ENCODE assay signal across 8 mouse cellular contexts in genomic region chr5:115273549-115274135, GRCm38 (mm10). TPM values are rescaled to one million over a fixed set of nuclear protein-coding genes. Genes with fewer than 3 reads are reported as not detected.
A peak's percentile ranks its signal among the peaks of the same experiment; 100 is the strongest.
DNase-seq lines count a peak whose midpoint lies in the region; ATAC-seq and TF ChIP-seq lines count a peak whose summit lies in the region.

No protein-coding gene starts in this region.

- intact Hi-C loops in left cerebral cortex, adult 2 months (cut with DNase I) = no loop called here

- peak overlapping the region; percentile 87 for H3K4me2 ChIP-seq in forebrain, embryonic 14.5 days (ENCODE audit: low read length)
- peak overlapping the region; percentile 80 for H3K4me2 ChIP-seq in liver, embryonic 15.5 days

- WGBS in forebrain, embryonic 14.5 days = 63% methylated on average over 6 of the region's 6 CpGs
- WGBS in liver, embryonic 15.5 days (ENCODE audit: insufficient replicate concordance) = 64% methylated on average over 6 of the region's 6 CpGs

- peak; percentile 63 for DNase-seq in A20 (ENCODE audit: low read depth, low spot score)
- DNase-seq in forebrain, embryonic 14.5 days (ENCODE audit: low spot score) = peak; percentile 7
- no peak for DNase-seq in B cell, adult 2 months
- no peak for DNase-seq in cerebellum, adult 9-11 months
- DNase-seq in left cerebral cortex, adult 2 months (ENCODE audit: extremely low spot score in 1 of 2, low spot score in 2 of 2) = no peak

- H3K27ac ChIP-seq in forebrain, embryonic 14.5 days (ENCODE audit: low read depth, low read length) = peak overlapping the region; percentile 84
- H3K27ac ChIP-seq in liver, embryonic 15.5 days (replicated peaks) = peak overlapping the region; percentile 100
- H3K27ac ChIP-seq in left cerebral cortex, adult 2 months = no peak overlapping the region

- ATAC-seq in erythroblast, adult 5-6 weeks (replicated peaks; ENCODE audit: low FRiP score, poor library complexity, severe bottlenecking) = no peak
- ATAC-seq in forebrain, embryonic 14.5 days = no peak
- ATAC-seq in liver, embryonic 15.5 days (ENCODE audit: insufficient read depth) = no peak

- peaks cover 4% of the 10 kb centered on the region for H3K9me3 ChIP-seq in erythroblast, embryonic 14.5 days (ENCODE audit: control insufficient read depth, low read length)
- no peaks in the 10 kb centered on the region for H3K9me3 ChIP-seq in forebrain, embryonic 14.5 days (replicated peaks; ENCODE audit: control insufficient read depth, low read length)
- H3K9me3 ChIP-seq in liver, embryonic 15.5 days (replicated peaks) = 0 out of 2 replicates have a peak, but pooled peaks cover 2% of the 10 kb centered on the region

- peak overlapping the region; percentile 65 for H3K9ac ChIP-seq in forebrain, embryonic 14.5 days (ENCODE audit: low read length)
- H3K9ac ChIP-seq in liver, embryonic 15.5 days = 0 out of 2 replicates have a peak overlapping the region, but pooled peaks have one; percentile 98

- no peak for TF ChIP-seq CTCF in left cerebral cortex, adult 2 months (IDR thresholded peaks at IDR 0.05)

- H3K27me3 ChIP-seq in erythroblast, embryonic 14.5 days (ENCODE audit: control insufficient read depth) = no peaks in the 10 kb centered on the region
- H3K27me3 ChIP-seq in forebrain, embryonic 14.5 days (replicated peaks; ENCODE audit: control insufficient read depth, insufficient read depth, low read length) = no peaks in the 10 kb centered on the region
- no peaks in the 10 kb centered on the region for H3K27me3 ChIP-seq in liver, embryonic 15.5 days

- peak overlapping the region; percentile 99 for H3K4me3 ChIP-seq in erythroblast, embryonic 14.5 days (replicated peaks)
- H3K4me3 ChIP-seq in forebrain, embryonic 14.5 days (ENCODE audit: low read depth, low read length) = 0 out of 2 replicates have a peak overlapping the region, but pooled peaks have one; percentile 100
- H3K4me3 ChIP-seq in liver, embryonic 15.5 days (replicated peaks) = peak overlapping the region; percentile 99; the same call in 1 of the 2 replicates
- no peak overlapping the region for H3K4me3 ChIP-seq in left cerebral cortex, adult 2 months

- peaks cover 37% of the 10 kb centered on the region for H3K36me3 ChIP-seq in erythroblast, embryonic 14.5 days (ENCODE audit: control insufficient read depth)
- H3K36me3 ChIP-seq in forebrain, embryonic 14.5 days (ENCODE audit: control insufficient read depth, insufficient read depth, low read length) = peaks cover 13% of the 10 kb centered on the region; the same call in 1 of the 2 replicates
- peaks cover 23% of the 10 kb centered on the region for H3K36me3 ChIP-seq in liver, embryonic 15.5 days (replicated peaks)

- H3K4me1 ChIP-seq in erythroblast, embryonic 14.5 days (ENCODE audit: control insufficient read depth) = peaks cover 61% of the 10 kb centered on the region
- H3K4me1 ChIP-seq in forebrain, embryonic 14.5 days (ENCODE audit: control insufficient read depth, insufficient read depth, low read length) = peaks cover 27% of the 10 kb centered on the region
- H3K4me1 ChIP-seq in liver, embryonic 15.5 days (replicated peaks) = peaks cover 50% of the 10 kb centered on the region

RNA-seq across cellular contexts. Expression of gene Rnf10, which starts 0.9 kb away (rescaled TPM):
- 97.3 and 107 TPM in 2 replicates for polyA plus RNA-seq in erythroblast, embryonic 14.5 days (2012)
- total RNA-seq in erythroblast, adult 5-6 weeks (2015; ENCODE audit: low replicate concordance) = 505 and 538 TPM in 2 replicates
- total RNA-seq in erythroblast, adult 5-6 weeks (2017; ENCODE audit: low replicate concordance) = 1,329 and 1,906 TPM in 2 replicates
- 64.3 and 75.2 TPM in 2 replicates for polyA plus RNA-seq in forebrain, embryonic 14.5 days (2014; fragmentation: Nextera tagmentation; extraction: Ambion mirVana)
- 146 and 173 TPM in 2 replicates for polyA plus RNA-seq in liver, embryonic 15.5 days (2015; fragmentation: Nextera tagmentation; extraction: Ambion mirVana)
- total RNA-seq in left cerebral cortex, adult 2 months (2021) = 100 to 1,000 TPM; 253 to 265 TPM

RNA-seq across cellular contexts. Expression of gene Coq5, which starts 5.8 kb away (rescaled TPM):
- polyA plus RNA-seq in erythroblast, embryonic 14.5 days (2012) = 1.6 and 1.9 TPM in 2 replicates
- total RNA-seq in erythroblast, adult 5-6 weeks (2015; ENCODE audit: low replicate concordance) = 1.7 and 2.5 TPM in 2 replicates
- total RNA-seq in erythroblast, adult 5-6 weeks (2017; ENCODE audit: low replicate concordance) = 8.3 and 12.3 TPM in 2 replicates
- polyA plus RNA-seq in forebrain, embryonic 14.5 days (2014; fragmentation: Nextera tagmentation; extraction: Ambion mirVana) = 55.1 and 60.9 TPM in 2 replicates
- polyA plus RNA-seq in liver, embryonic 15.5 days (2015; fragmentation: Nextera tagmentation; extraction: Ambion mirVana) = 27.5 and 28.4 TPM in 2 replicates
- total RNA-seq in left cerebral cortex, adult 2 months (2021) = 10 to 100 TPM; 39.9 to 41.9 TPM

RNA-seq across cellular contexts. Expression of gene Dynll1, which starts 27.2 kb away (rescaled TPM):
- polyA plus RNA-seq in erythroblast, embryonic 14.5 days (2012) = 85.2 and 91.7 TPM in 2 replicates
- total RNA-seq in erythroblast, adult 5-6 weeks (2015; ENCODE audit: low replicate concordance) = 181 and 187 TPM in 2 replicates
- total RNA-seq in erythroblast, adult 5-6 weeks (2017; ENCODE audit: low replicate concordance) = 61.4 and 103 TPM in 2 replicates
- polyA plus RNA-seq in forebrain, embryonic 14.5 days (2014; fragmentation: Nextera tagmentation; extraction: Ambion mirVana) = 1,615 and 1,740 TPM in 2 replicates
- polyA plus RNA-seq in liver, embryonic 15.5 days (2015; fragmentation: Nextera tagmentation; extraction: Ambion mirVana) = 525 and 554 TPM in 2 replicates
- total RNA-seq in left cerebral cortex, adult 2 months (2021) = 100 to 1,000 TPM; 608 to 642 TPM

RNA-seq across cellular contexts. Expression of gene Pop5, which starts 38.0 kb away (rescaled TPM):
- 12.0 and 13.2 TPM in 2 replicates for polyA plus RNA-seq in erythroblast, embryonic 14.5 days (2012)
- total RNA-seq in erythroblast, adult 5-6 weeks (2015; ENCODE audit: low replicate concordance) = 20.1 and 41.5 TPM in 2 replicates
- total RNA-seq in erythroblast, adult 5-6 weeks (2017; ENCODE audit: low replicate concordance) = 5.9 and 26.6 TPM in 2 replicates
- polyA plus RNA-seq in forebrain, embryonic 14.5 days (2014; fragmentation: Nextera tagmentation; extraction: Ambion mirVana) = 101 and 105 TPM in 2 replicates
- 84.0 and 88.1 TPM in 2 replicates for polyA plus RNA-seq in liver, embryonic 15.5 days (2015; fragmentation: Nextera tagmentation; extraction: Ambion mirVana)
- 100 to 1,000 TPM; 116 to 117 TPM for total RNA-seq in left cerebral cortex, adult 2 months (2021)

RNA-seq across cellular contexts. Expression of gene Srsf9, which starts 53.3 kb away (rescaled TPM):
- polyA plus RNA-seq in erythroblast, embryonic 14.5 days (2012) = 5.3 and 5.5 TPM in 2 replicates
- total RNA-seq in erythroblast, adult 5-6 weeks (2015; ENCODE audit: low replicate concordance) = 25.5 and 41.1 TPM in 2 replicates
- 29.1 and 32.1 TPM in 2 replicates for total RNA-seq in erythroblast, adult 5-6 weeks (2017; ENCODE audit: low replicate concordance)
- 165 and 169 TPM in 2 replicates for polyA plus RNA-seq in forebrain, embryonic 14.5 days (2014; fragmentation: Nextera tagmentation; extraction: Ambion mirVana)
- polyA plus RNA-seq in liver, embryonic 15.5 days (2015; fragmentation: Nextera tagmentation; extraction: Ambion mirVana) = 88.7 and 92.1 TPM in 2 replicates
- 10 to 100 TPM; 68.0 to 74.5 TPM for total RNA-seq in left cerebral cortex, adult 2 months (2021)

Comparison
In these comparisons a context has a peak if more than half of its experiments do, and no peak if none do; other contexts are left out.
1. DNase-seq: peak in A20 (single experiment) and forebrain, embryonic 14.5 days (single experiment); none in B cell, adult 2 months (0 of 2), cerebellum, adult 9-11 months (single experiment) and left cerebral cortex, adult 2 months (0 of 2).